Mouse (Mus musculus) embryonic facial prominence, embryonic 14.5 days (tissue): ENCODE data around the gene Lhx8. TPM values are rescaled to one million over a fixed set of nuclear protein-coding genes. Genes with fewer than 3 reads are reported as not detected.

ENCODE experiments used
- ATAC-seq: fragments of 200-750 bp; cut with Nextera tagmentation; 2 replicates; pipeline ENCODE4 v1.8.0; 2017; ENCODE audit warnings: low read depth, moderate number of reproducible peaks, moderate TSS enrichment
- DNase-seq: peaks from one replicate; pipeline ENCODE4 v3.0.0-alpha.2; 2015; ENCODE audit warnings: low spot score
- H3K27ac ChIP-seq: fragments of 300-500 bp; sonication (generic); replicated peaks from 2 replicates; pipeline ENCODE4 v1.5.1; 2014; ENCODE audit warnings: low read depth, mild to moderate bottlenecking, low read length, moderate library complexity
- H3K27me3 ChIP-seq: fragments of 300-500 bp; sonication (generic); replicated peaks from 2 replicates; pipeline ENCODE4 v1.6.1; 2014; ENCODE audit warnings: low read length; ENCODE audit not compliant: control insufficient read depth, insufficient read depth
- H3K36me3 ChIP-seq: fragments of 300-500 bp; sonication (generic); 2 replicates; pipeline ENCODE4 v1.6.1; 2014; ENCODE audit warnings: low read length, mixed read lengths; ENCODE audit not compliant: control insufficient read depth, insufficient read depth
- H3K4me1 ChIP-seq: fragments of 300-500 bp; sonication (generic); 2 replicates; pipeline ENCODE4 v1.6.1; 2014; ENCODE audit warnings: antibody characterized with exemption, low read length; ENCODE audit not compliant: control insufficient read depth, insufficient read depth
- H3K4me2 ChIP-seq: fragments of 300-500 bp; sonication (generic); 2 replicates; pipeline ENCODE4 v1.6.1; 2014; ENCODE audit warnings: low read depth, mild to moderate bottlenecking, low read length, moderate library complexity, mixed read lengths
- H3K4me3 ChIP-seq: fragments of 300-500 bp; sonication (generic); 2 replicates; pipeline ENCODE4 v1.5.1; 2014; ENCODE audit warnings: low read depth, mild to moderate bottlenecking, low read length
- H3K9ac ChIP-seq: fragments of 300-500 bp; sonication (generic); 2 replicates; pipeline ENCODE4 v1.6.1; 2014; ENCODE audit warnings: low read depth, mild to moderate bottlenecking, low read length, moderate library complexity, mixed read lengths
- H3K9me3 ChIP-seq: fragments of 300-500 bp; sonication (generic); 2 replicates; pipeline ENCODE4 v1.6.1; 2016; ENCODE audit warnings: low read length; ENCODE audit not compliant: control insufficient read depth
- WGBS: fragments of 180-500 bp; shearing (Covaris S2); extraction: QIAGEN DNeasy Blood & Tissue Kit; methylation state at CpG from one replicate; pipeline ENCODE4 v1.1.7; 2014; 5-methylcytosine and 5-hydroxymethylcytosine counted together
- polyA plus RNA-seq: library from polyadenylated mRNA; unstranded; fragments of >200 nt; fragmentation: Nextera tagmentation; extraction: Ambion mirVana; gene quantifications from 2 replicates; pipeline ENCODE4 v1.2.1, GENCODE M21; 2014

The Lhx8 gene
- polyA plus RNA-seq, 1 experiment from 2014 or later: 12.0 TPM

- H3K4me1 ChIP-seq: peaks cover 5% of the 10 kb centered on the region; the same call in 1 of the 2 replicates
- H3K36me3 ChIP-seq: no peaks in the 10 kb centered on the region
- H3K27me3 ChIP-seq: no peaks in the 10 kb centered on the region
- no peaks in the 10 kb centered on the region for H3K9me3 ChIP-seq
- ATAC-seq: no peak
- no peak for DNase-seq
- H3K9ac ChIP-seq: no peak overlapping the region
- H3K4me3 ChIP-seq: no peak overlapping the region
- no peak overlapping the region for H3K4me2 ChIP-seq
- 91% methylated on average over 9 of the region's 9 CpGs for WGBS
- no peak overlapping the region for H3K27ac ChIP-seq
Measured at GRCm38 (mm10) chr3:154300006-154300405, 30.5 kb downstream of the Lhx8 start.

- Histone ChIP-seq H3K9ac (no peak overlapping the region), H3K9me3 (no peaks in the 10 kb centered on the region), H3K4me1 (no peaks in the 10 kb centered on the region), H3K36me3 (no peaks in the 10 kb centered on the region), H3K4me3 (no peak overlapping the region), H3K4me2 (no peak overlapping the region), H3K27me3 (no peaks in the 10 kb centered on the region), H3K27ac (no peak overlapping the region)
- no peak for DNase-seq
- ATAC-seq: no peak
Measured at GRCm38 (mm10) chr3:154298490-154298889, 32.0 kb downstream of the Lhx8 start.

- no peak overlapping the region for H3K4me3 ChIP-seq
- H3K4me2 ChIP-seq: no peak overlapping the region
- H3K4me1 ChIP-seq: no peaks in the 10 kb centered on the region
- no peaks in the 10 kb centered on the region for H3K36me3 ChIP-seq
- H3K9ac ChIP-seq: no peak overlapping the region
- peak; percentile 56 for DNase-seq
- no peaks in the 10 kb centered on the region for H3K27me3 ChIP-seq
- no peak overlapping the region for H3K27ac ChIP-seq
- ATAC-seq: no peak
- 49% methylated on average over 6 of the region's 6 CpGs for WGBS
- no peaks in the 10 kb centered on the region for H3K9me3 ChIP-seq
Measured at GRCm38 (mm10) chr3:154297499-154297898, 33.0 kb downstream of the Lhx8 start.

- ATAC-seq (no peak), DNase-seq (no peak)
- Histone ChIP-seq H3K27me3 (no peaks in the 10 kb centered on the region), H3K4me1 (peaks cover 3% of the 10 kb centered on the region), H3K36me3 (no peaks in the 10 kb centered on the region), H3K27ac (no peak overlapping the region), H3K4me3 (no peak overlapping the region), H3K9ac (no peak overlapping the region), H3K4me2 (no peak overlapping the region), H3K9me3 (no peaks in the 10 kb centered on the region)
- WGBS: 90% methylated on average over 17 of the region's 17 CpGs
Measured at GRCm38 (mm10) chr3:154294924-154295834, 35.3 kb downstream of the Lhx8 start.

GRCm38 (mm10) chr3:154293839-154294490 lies 36.5 kb downstream of the Lhx8 start:
- no peaks in the 10 kb centered on the region for H3K36me3 ChIP-seq
- peaks cover 3% of the 10 kb centered on the region for H3K4me1 ChIP-seq
- H3K27ac ChIP-seq: no peak overlapping the region
- DNase-seq (peak; percentile 28), ATAC-seq (no peak)
- H3K27me3 ChIP-seq: no peaks in the 10 kb centered on the region
- H3K4me2 ChIP-seq: no peak overlapping the region
- H3K4me3 ChIP-seq: no peak overlapping the region
- no peaks in the 10 kb centered on the region for H3K9me3 ChIP-seq
- no peak overlapping the region for H3K9ac ChIP-seq
- WGBS: 56% methylated on average over 9 of the region's 9 CpGs

GRCm38 (mm10) chr3:154292126-154292525 lies 38.3 kb downstream of the Lhx8 start:
- 65% methylated on average over 5 of the region's 5 CpGs for WGBS

GRCm38 (mm10) chr3:154290351-154290750 lies 40.1 kb downstream of the Lhx8 start:
- Histone ChIP-seq H3K9ac (no peak overlapping the region), H3K4me2 (no peak overlapping the region), H3K27ac (no peak overlapping the region), H3K4me3 (no peak overlapping the region), H3K27me3 (no peaks in the 10 kb centered on the region), H3K9me3 (no peaks in the 10 kb centered on the region), H3K36me3 (no peaks in the 10 kb centered on the region), H3K4me1 (peaks cover 6% of the 10 kb centered on the region)
- DNase-seq (no peak), ATAC-seq (no peak)
- WGBS: 77% methylated on average over 2 of the region's 2 CpGs

More at GRCm38 (mm10) chr3:154292126-154292525, 38.3 kb downstream of the Lhx8 start:
- Histone ChIP-seq H3K4me1 (peaks cover 3% of the 10 kb centered on the region), H3K9ac (no peak overlapping the region), H3K9me3 (no peaks in the 10 kb centered on the region), H3K4me3 (no peak overlapping the region), H3K36me3 (no peaks in the 10 kb centered on the region), H3K27me3 (no peaks in the 10 kb centered on the region), H3K27ac (no peak overlapping the region), H3K4me2 (no peak overlapping the region)
- no peak for DNase-seq
- ATAC-seq: no peak

- Histone ChIP-seq H3K27ac (no peak overlapping the region), H3K36me3 (no peaks in the 10 kb centered on the region), H3K4me2 (no peak overlapping the region), H3K27me3 (no peaks in the 10 kb centered on the region), H3K9me3 (no peaks in the 10 kb centered on the region), H3K4me3 (no peak overlapping the region), H3K9ac (no peak overlapping the region), H3K4me1 (peaks cover 16% of the 10 kb centered on the region)
- DNase-seq (no peak), ATAC-seq (no peak)
- 80% methylated on average over 4 of the region's 4 CpGs for WGBS
Measured at GRCm38 (mm10) chr3:154288429-154289069, 41.9 kb downstream of the Lhx8 start.
